Mouse (Mus musculus) midbrain, postnatal 0 days (tissue): ENCODE measurements around the gene Ppp1r35. TPM values are rescaled to one million over a fixed set of nuclear protein-coding genes. Genes with fewer than 3 reads are reported as not detected.

ENCODE experiments used
- ATAC-seq: fragments of 200-750 bp; cut with Nextera tagmentation; 2 replicates; pipeline ENCODE4 v1.8.0; 2017; ENCODE audit warnings: moderate number of reproducible peaks, mild to moderate bottlenecking, moderate TSS enrichment, moderate library complexity; ENCODE audit not compliant: low FRiP score
- DNase-seq: peaks from one replicate; pipeline ENCODE4 v3.0.0-alpha.2; 2015; ENCODE audit warnings: low spot score
- H3K27ac ChIP-seq: fragments of 300-500 bp; sonication (generic); 2 replicates; pipeline ENCODE4 v1.5.1; 2014; ENCODE audit warnings: low read depth, mild to moderate bottlenecking, low read length, mixed read lengths
- H3K27me3 ChIP-seq: fragments of 300-500 bp; sonication (generic); 2 replicates; pipeline ENCODE4 v1.6.1; 2014; ENCODE audit warnings: low read length, control low read depth, mixed read lengths; ENCODE audit not compliant: insufficient read depth
- H3K36me3 ChIP-seq: fragments of 300-500 bp; sonication (generic); 2 replicates; pipeline ENCODE4 v1.6.1; 2014; ENCODE audit warnings: low read length, control low read depth, mixed read lengths; ENCODE audit not compliant: insufficient read depth
- H3K4me1 ChIP-seq: fragments of 300-500 bp; sonication (generic); 2 replicates; pipeline ENCODE4 v1.6.1; 2014; ENCODE audit warnings: mild to moderate bottlenecking, control low read depth, antibody characterized with exemption, low read length, mixed read lengths; ENCODE audit not compliant: insufficient read depth
- H3K4me2 ChIP-seq: fragments of 300-500 bp; sonication (generic); 2 replicates; pipeline ENCODE4 v1.6.1; 2014; ENCODE audit warnings: low read depth, mild to moderate bottlenecking, low read length, mixed read lengths; ENCODE audit not compliant: poor library complexity, severe bottlenecking
- H3K4me3 ChIP-seq: fragments of 300-500 bp; sonication (generic); 2 replicates; pipeline ENCODE4 v1.5.1; 2014; ENCODE audit warnings: low read depth, mild to moderate bottlenecking, low read length, moderate library complexity
- H3K9ac ChIP-seq: fragments of 300-500 bp; sonication (generic); replicated peaks from 2 replicates; pipeline ENCODE4 v1.6.1; 2014; ENCODE audit warnings: mild to moderate bottlenecking, low read length, moderate library complexity, mixed read lengths; ENCODE audit not compliant: poor library complexity, severe bottlenecking
- H3K9me3 ChIP-seq: fragments of 300-500 bp; sonication (generic); 2 replicates; pipeline ENCODE4 v1.6.1; 2016; ENCODE audit warnings: low read length, control low read depth
- CTCF ChIP-seq: IDR thresholded peaks from 2 replicates; pipeline ENCODE4 v1.5.1; 2016; ENCODE audit warnings: antibody characterized with exemption, mild to moderate bottlenecking
- WGBS: fragments of 180-500 bp; shearing (Covaris S2); extraction: QIAGEN DNeasy Blood & Tissue Kit; methylation state at CpG from one replicate; pipeline ENCODE4 v1.1.7; 2014; 5-methylcytosine and 5-hydroxymethylcytosine counted together
- polyA plus RNA-seq: library from polyadenylated mRNA; unstranded; fragments of >200 nt; fragmentation: Nextera tagmentation; extraction: Ambion mirVana; gene quantifications from 2 replicates; pipeline ENCODE4 v1.2.1, GENCODE M21; 2015
- total RNA-seq: library from RNA; depleted of rRNA; stranded (reverse); fragments of >200 nt; gene quantifications from 2 replicates; pipeline ENCODE4 v1.2.3, GENCODE M21; 2014; rRNA removed

Gene Ppp1r35
- total and polyA plus RNA-seq, 2 experiments from 2014 or later, result 38.8 to 42.1 TPM

DNA sequence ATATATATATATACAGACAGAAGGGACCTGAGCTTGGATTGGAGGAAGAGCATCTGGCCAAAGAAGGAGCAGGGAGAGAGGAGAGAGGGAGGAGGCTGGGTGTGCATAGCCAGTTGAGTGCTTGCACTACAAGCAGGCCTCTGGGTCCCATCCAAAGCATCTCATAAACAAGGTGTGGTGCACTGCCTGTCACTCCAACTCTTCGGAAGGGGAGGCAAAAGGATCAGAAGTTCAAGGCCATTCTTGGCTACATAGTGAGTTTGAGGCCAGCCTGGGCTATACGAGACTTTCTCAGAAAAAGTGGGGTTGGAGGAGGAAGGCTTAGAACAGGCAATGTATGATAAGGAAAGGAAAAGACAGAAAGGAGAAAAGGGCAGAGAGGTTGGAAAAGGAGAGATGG is 47.3 kb downstream of the Ppp1r35 start:
- H3K27ac ChIP-seq, result no peak overlapping the region
- no peaks in the 10 kb centered on the region for H3K27me3 ChIP-seq
- ATAC-seq, result no peak
- no peak for DNase-seq
- TF ChIP-seq CTCF, result no peak
- no peaks in the 10 kb centered on the region for H3K9me3 ChIP-seq
- H3K9ac ChIP-seq, result no peak overlapping the region
- no peak overlapping the region for H3K4me2 ChIP-seq
- 95% methylated on average over 2 of the region's 2 CpGs for WGBS
- no peaks in the 10 kb centered on the region for H3K4me1 ChIP-seq
- H3K4me3 ChIP-seq, result no peak overlapping the region
- no peaks in the 10 kb centered on the region for H3K36me3 ChIP-seq

DNA sequence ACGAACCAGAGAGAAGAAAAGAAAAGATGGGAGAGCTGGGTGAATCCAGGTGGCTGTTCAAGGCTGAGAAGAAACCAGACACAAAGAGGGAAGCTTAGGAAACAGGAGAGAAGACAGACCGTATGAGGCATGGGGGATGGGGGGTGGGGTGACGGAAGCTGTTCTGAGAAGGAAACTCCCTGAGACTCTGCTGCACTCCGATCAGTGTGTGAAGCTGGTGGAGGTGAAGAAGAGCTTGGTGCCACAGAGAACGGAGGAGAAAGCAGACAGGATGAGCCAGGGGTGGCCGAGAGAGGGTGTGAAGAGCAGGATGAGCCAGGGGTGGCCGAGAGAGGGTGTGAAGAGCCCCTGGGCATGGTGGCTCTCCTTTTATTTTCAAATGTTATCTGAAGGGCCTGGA is 47.8 kb downstream of the Ppp1r35 start:
- Histone ChIP-seq H3K4me1 (no peaks in the 10 kb centered on the region), H3K27ac (no peak overlapping the region), H3K27me3 (no peaks in the 10 kb centered on the region), H3K4me3 (no peak overlapping the region), H3K9me3 (no peaks in the 10 kb centered on the region), H3K9ac (no peak overlapping the region), H3K36me3 (no peaks in the 10 kb centered on the region), H3K4me2 (no peak overlapping the region)
- DNase-seq, result no peak
- ATAC-seq, result no peak
- TF ChIP-seq CTCF, result no peak
- 77% methylated on average over 7 of the region's 7 CpGs for WGBS

DNA sequence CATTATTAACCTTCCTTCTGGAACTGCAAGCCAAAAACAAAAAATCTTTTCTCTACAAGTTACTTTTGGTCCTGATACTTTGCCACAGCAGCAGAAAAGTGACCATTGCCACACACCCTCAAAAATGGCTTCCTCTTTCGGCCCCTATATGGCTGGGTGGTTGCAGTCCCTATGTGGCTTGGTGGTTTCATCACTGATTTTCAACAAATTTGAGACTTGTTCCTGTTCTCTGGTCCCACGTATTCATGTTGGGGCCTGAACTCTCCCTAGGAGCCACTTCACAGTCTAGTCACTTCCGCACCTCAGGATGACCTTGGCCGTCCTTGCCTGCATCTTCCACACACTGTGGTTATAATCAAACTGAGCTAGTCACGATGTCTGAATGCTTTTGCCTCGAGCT is 50.0 kb downstream of the Ppp1r35 start:
- no peak for ATAC-seq
- 85% methylated on average over 6 of the region's 6 CpGs for WGBS
- H3K4me1 ChIP-seq, result no peaks in the 10 kb centered on the region

More for the DNA sequence above, 50.0 kb downstream of the Ppp1r35 start:
- DNase-seq, result no peak
- TF ChIP-seq CTCF, result no peak
- Histone ChIP-seq H3K4me3 (no peak overlapping the region), H3K27ac (no peak overlapping the region), H3K36me3 (no peaks in the 10 kb centered on the region), H3K9ac (no peak overlapping the region), H3K27me3 (no peaks in the 10 kb centered on the region), H3K9me3 (no peaks in the 10 kb centered on the region), H3K4me2 (no peak overlapping the region)

Other genes starting within 250 kb of the Ppp1r35 start
- not detected in 2 replicates for gene Epo, start 245.6 kb upstream of the Ppp1r35 start, total RNA-seq
- gene Epo, start 245.6 kb upstream of the Ppp1r35 start, polyA plus RNA-seq, result not detected in 2 replicates
- gene Gnb2, start 245.3 kb upstream of the Ppp1r35 start, total RNA-seq, result 1,154 and 1,456 TPM in 2 replicates
- 590 and 632 TPM in 2 replicates for gene Gnb2, start 245.3 kb upstream of the Ppp1r35 start, polyA plus RNA-seq
- gene Actl6b, start 225.3 kb upstream of the Ppp1r35 start, total RNA-seq, result 248 and 270 TPM in 2 replicates
- 264 and 287 TPM in 2 replicates for gene Actl6b, start 225.3 kb upstream of the Ppp1r35 start, polyA plus RNA-seq
- gene Tfr2, start 209.0 kb upstream of the Ppp1r35 start, total RNA-seq, result 22.3 and 29.6 TPM in 2 replicates
- 21.7 and 22.7 TPM in 2 replicates for gene Tfr2, start 209.0 kb upstream of the Ppp1r35 start, polyA plus RNA-seq
- 17.7 and 18.5 TPM in 2 replicates for gene Mospd3, start 177.8 kb upstream of the Ppp1r35 start, total RNA-seq
- gene Mospd3, start 177.8 kb upstream of the Ppp1r35 start, polyA plus RNA-seq, result 70.5 and 71.3 TPM in 2 replicates
- 18.6 and 19.4 TPM in 2 replicates for gene Pcolce, start 165.1 kb upstream of the Ppp1r35 start, total RNA-seq
- gene Pcolce, start 165.1 kb upstream of the Ppp1r35 start, polyA plus RNA-seq, result 16.7 and 19.6 TPM in 2 replicates
- gene Fbxo24, start 149.8 kb upstream of the Ppp1r35 start, total RNA-seq, result 0.28 TPM in 1 of 2 replicates, not detected in the other
- gene Fbxo24, start 149.8 kb upstream of the Ppp1r35 start, polyA plus RNA-seq, result 0.09 and 0.10 TPM in 2 replicates
- 13.1 and 14.5 TPM in 2 replicates for gene Lrch4, start 149.7 kb upstream of the Ppp1r35 start, total RNA-seq
- gene Lrch4, start 149.7 kb upstream of the Ppp1r35 start, polyA plus RNA-seq, result 13.1 and 15.9 TPM in 2 replicates
- 0.99 and 4.1 TPM in 2 replicates for gene Gm20605, start 149.7 kb upstream of the Ppp1r35 start, total RNA-seq
- gene Gm20605, start 149.7 kb upstream of the Ppp1r35 start, polyA plus RNA-seq, result 4.4 and 6.5 TPM in 2 replicates
- gene Sap25, start 137.5 kb upstream of the Ppp1r35 start, total RNA-seq, result 3.3 and 4.9 TPM in 2 replicates
- gene Sap25, start 137.5 kb upstream of the Ppp1r35 start, polyA plus RNA-seq, result 3.2 TPM in 2 replicates
- 1.2 TPM in 1 of 2 replicates, not detected in the other for gene Irs3, start 133.1 kb upstream of the Ppp1r35 start, total RNA-seq
- 0.27 and 0.37 TPM in 2 replicates for gene Irs3, start 133.1 kb upstream of the Ppp1r35 start, polyA plus RNA-seq
- gene Agfg2, start 94.1 kb upstream of the Ppp1r35 start, total RNA-seq, result 20.4 and 28.1 TPM in 2 replicates
- gene Agfg2, start 94.1 kb upstream of the Ppp1r35 start, polyA plus RNA-seq, result 15.5 and 16.9 TPM in 2 replicates
- gene Nyap1, start 37.2 kb upstream of the Ppp1r35 start, total RNA-seq, result 230 and 261 TPM in 2 replicates
- gene Nyap1, start 37.2 kb upstream of the Ppp1r35 start, polyA plus RNA-seq, result 47.0 and 50.1 TPM in 2 replicates
- 188 and 320 TPM in 2 replicates for gene Tsc22d4, start 33.1 kb upstream of the Ppp1r35 start, total RNA-seq
- gene Tsc22d4, start 33.1 kb upstream of the Ppp1r35 start, polyA plus RNA-seq, result 157 and 179 TPM in 2 replicates
- 40.8 and 46.0 TPM in 2 replicates for gene Mepce, start 8.8 kb downstream of the Ppp1r35 start, total RNA-seq
- gene Mepce, start 8.8 kb downstream of the Ppp1r35 start, polyA plus RNA-seq, result 16.1 and 17.6 TPM in 2 replicates
- 5.8 and 7.7 TPM in 2 replicates for gene Zcwpw1, start 8.9 kb downstream of the Ppp1r35 start, total RNA-seq
- gene Zcwpw1, start 8.9 kb downstream of the Ppp1r35 start, polyA plus RNA-seq, result 9.0 and 9.4 TPM in 2 replicates
- not detected in 2 replicates for gene Pilra, start 57.4 kb downstream of the Ppp1r35 start, total RNA-seq
- 0.09 and 0.29 TPM in 2 replicates for gene Pilra, start 57.4 kb downstream of the Ppp1r35 start, polyA plus RNA-seq
- not detected in 2 replicates for gene Pilrb1, start 79.3 kb downstream of the Ppp1r35 start, total RNA-seq
- not detected in 2 replicates for gene Pilrb1, start 79.3 kb downstream of the Ppp1r35 start, polyA plus RNA-seq
- not detected in 2 replicates for gene Pilrb2, start 93.0 kb downstream of the Ppp1r35 start, total RNA-seq
- 0.16 TPM in 1 of 2 replicates, not detected in the other for gene Pilrb2, start 93.0 kb downstream of the Ppp1r35 start, polyA plus RNA-seq
- not detected in 2 replicates for gene Cyp3a13, start 142.8 kb downstream of the Ppp1r35 start, total RNA-seq
- gene Cyp3a13, start 142.8 kb downstream of the Ppp1r35 start, polyA plus RNA-seq, result not detected in 2 replicates
- gene Gjc3, start 184.2 kb downstream of the Ppp1r35 start, total RNA-seq, result 2.6 and 3.8 TPM in 2 replicates
- gene Gjc3, start 184.2 kb downstream of the Ppp1r35 start, polyA plus RNA-seq, result 1.3 and 1.5 TPM in 2 replicates
- not detected in 2 replicates for gene Azgp1, start 202.7 kb downstream of the Ppp1r35 start, total RNA-seq
- not detected in 2 replicates for gene Azgp1, start 202.7 kb downstream of the Ppp1r35 start, polyA plus RNA-seq
- not detected in 2 replicates for gene Smok3a, start 242.4 kb downstream of the Ppp1r35 start, total RNA-seq
- not detected in 2 replicates for gene Smok3a, start 242.4 kb downstream of the Ppp1r35 start, polyA plus RNA-seq
- gene Smok3b, start 242.6 kb downstream of the Ppp1r35 start, total RNA-seq, result not detected in 2 replicates
- not detected in 2 replicates for gene Smok3b, start 242.6 kb downstream of the Ppp1r35 start, polyA plus RNA-seq